In the genomic region with DNA sequence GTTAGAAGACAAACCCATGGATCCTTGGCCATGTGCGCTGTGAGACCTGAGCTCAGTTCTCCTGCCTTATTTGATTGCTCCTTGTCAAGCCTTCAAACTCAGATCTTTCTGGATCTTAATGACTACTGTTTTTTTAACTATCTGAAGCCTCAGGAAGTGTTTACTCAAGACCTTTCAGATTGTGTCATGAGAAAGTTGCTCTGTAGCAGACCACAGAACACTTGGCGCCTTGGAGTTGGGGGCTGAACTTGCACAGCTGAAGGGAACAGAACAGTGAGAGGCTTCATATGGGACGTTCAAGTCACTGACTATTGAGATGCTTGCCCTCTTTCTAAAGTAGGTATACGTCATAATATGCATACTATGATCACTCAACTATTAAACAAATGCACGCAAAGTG, we compare ENCODE assay signal across 26 mouse cellular contexts.
"Had no signal": no experiment of that assay in that cellular context is flagged by ENCODE, and none has a peak within 500 bp of the region (broad histone marks: within the 10 kb centered on the region; RNA-seq: fewer than 3 reads in every experiment).

No protein-coding gene starts in this region.

- H3K27ac ChIP-seq: heart, adult 2 months; heart, embryonic 10.5 days; hindbrain, embryonic 10.5 days; hindbrain, embryonic 12.5 days; hindbrain, embryonic 14.5 days; intestine, embryonic 15.5 days; layer of hippocampus, adult 2 months; left cerebral cortex, adult 2 months; limb, embryonic 13.5 days; limb, embryonic 15.5 days; liver, embryonic 12.5 days had no signal

- H3K36me3 ChIP-seq: hindbrain, embryonic 12.5 days; intestine, embryonic 15.5 days; limb, embryonic 15.5 days; liver, embryonic 12.5 days had no signal

- H3K9ac ChIP-seq: forebrain, postnatal 0 days; heart, embryonic 12.5 days; hindbrain, embryonic 12.5 days; hindbrain, embryonic 14.5 days; intestine, embryonic 15.5 days; limb, embryonic 13.5 days; limb, embryonic 15.5 days; liver, embryonic 12.5 days had no signal

- DNase-seq: forebrain, postnatal 0 days; gastrocnemius, postnatal 14 days; gastrocnemius, postnatal 36 days; heart, adult 2 months; heart, postnatal 10 days; heart, postnatal 4 days; kidney, adult 18-20 months; kidney, adult 8-10 months; kidney, postnatal 10 days; kidney, postnatal 25 days; kidney, postnatal 4 days; left cerebral cortex, postnatal 4 days had no signal

- ATAC-seq: forebrain, postnatal 0 days; hindbrain, embryonic 16.5 days; inflammation-experienced regulatory T-cells, adult 6 months; intestine, embryonic 15.5 days; intestine, postnatal 0 days; liver, embryonic 12.5 days had no signal

- H3K4me2 ChIP-seq: heart, embryonic 12.5 days; hindbrain, embryonic 12.5 days; hindbrain, embryonic 14.5 days; intestine, embryonic 15.5 days; limb, embryonic 13.5 days; limb, embryonic 15.5 days; liver, embryonic 12.5 days had no signal

- H3K4me3 ChIP-seq: heart, adult 2 months; heart, embryonic 10.5 days; heart, embryonic 12.5 days; hindbrain, embryonic 10.5 days; hindbrain, embryonic 12.5 days; intestine, embryonic 15.5 days; layer of hippocampus, adult 2 months; left cerebral cortex, adult 2 months; limb, embryonic 13.5 days; limb, embryonic 15.5 days; liver, embryonic 12.5 days had no signal

- H3K9me3 ChIP-seq: heart, embryonic 10.5 days; heart, embryonic 12.5 days; hindbrain, embryonic 10.5 days; hindbrain, embryonic 12.5 days; intestine, embryonic 15.5 days; limb, embryonic 13.5 days; limb, embryonic 15.5 days; liver, embryonic 12.5 days had no signal

- H3K4me1 ChIP-seq: hindbrain, embryonic 12.5 days; intestine, embryonic 15.5 days; limb, embryonic 13.5 days; limb, embryonic 15.5 days; liver, embryonic 12.5 days had no signal

- H3K27me3 ChIP-seq: heart, embryonic 12.5 days; hindbrain, embryonic 12.5 days; intestine, embryonic 15.5 days; limb, embryonic 13.5 days; limb, embryonic 15.5 days; liver, embryonic 12.5 days had no signal
